Mouse (Mus musculus) forebrain, embryonic 14.5 days (tissue): ENCODE measurements around the gene Ahr. TPM values are rescaled to one million over a fixed set of nuclear protein-coding genes. Genes with fewer than 3 reads are reported as not detected.

Experiments used
- ATAC-seq: fragments of 200-750 bp; cut with Nextera tagmentation; 2 replicates; pipeline ENCODE4 v1.8.0; 2017; ENCODE audit warnings: mild to moderate bottlenecking, moderate library complexity
- DNase-seq: peaks from one replicate; pipeline ENCODE4 v3.0.0-alpha.2; 2015; ENCODE audit warnings: low spot score
- H3K27ac ChIP-seq: fragments of 300-500 bp; sonication (generic); 2 replicates; pipeline ENCODE4 v1.5.1; 2014; ENCODE audit warnings: low read depth, mild to moderate bottlenecking, control low read depth, low read length, moderate library complexity
- H3K27me3 ChIP-seq: fragments of 300-500 bp; sonication (generic); replicated peaks from 2 replicates; pipeline ENCODE4 v1.6.1; 2014; ENCODE audit warnings: low read length, control low read depth, mixed read lengths; ENCODE audit not compliant: control insufficient read depth, insufficient read depth
- H3K36me3 ChIP-seq: fragments of 300-500 bp; sonication (generic); 2 replicates; pipeline ENCODE4 v1.6.1; 2014; ENCODE audit warnings: low read length, control low read depth; ENCODE audit not compliant: control insufficient read depth, insufficient read depth
- H3K4me1 ChIP-seq: fragments of 300-500 bp; sonication (generic); 2 replicates; pipeline ENCODE4 v1.6.1; 2014; ENCODE audit warnings: antibody characterized with exemption, low read length, control low read depth; ENCODE audit not compliant: control insufficient read depth, insufficient read depth
- H3K4me2 ChIP-seq: fragments of 300-500 bp; sonication (generic); 2 replicates; pipeline ENCODE4 v1.6.1; 2014; ENCODE audit warnings: mild to moderate bottlenecking, control low read depth, low read length
- H3K4me3 ChIP-seq: fragments of 300-500 bp; sonication (generic); 2 replicates; pipeline ENCODE4 v1.5.1; 2014; ENCODE audit warnings: low read depth, low read length, control low read depth
- H3K9ac ChIP-seq: fragments of 300-500 bp; sonication (generic); 2 replicates; pipeline ENCODE4 v1.6.1; 2014; ENCODE audit warnings: mild to moderate bottlenecking, low read length, control low read depth, moderate library complexity
- H3K9me3 ChIP-seq: fragments of 300-500 bp; sonication (generic); replicated peaks from 2 replicates; pipeline ENCODE4 v1.6.1; 2016; ENCODE audit warnings: low read length, control low read depth, mixed read lengths; ENCODE audit not compliant: control insufficient read depth
- WGBS: fragments of 180-500 bp; shearing (Covaris S2); extraction: QIAGEN DNeasy Blood & Tissue Kit; methylation state at CpG from one replicate; pipeline ENCODE4 v1.1.7; 2014; 5-methylcytosine and 5-hydroxymethylcytosine counted together
- polyA plus RNA-seq: library from polyadenylated mRNA; unstranded; fragments of >200 nt; fragmentation: Nextera tagmentation; extraction: Ambion mirVana; gene quantifications from 2 replicates; pipeline ENCODE4 v1.2.1, GENCODE M21; 2014

The Ahr gene
- polyA plus RNA-seq, 1 experiment from 2014 or later = 1.3 TPM

DNA sequence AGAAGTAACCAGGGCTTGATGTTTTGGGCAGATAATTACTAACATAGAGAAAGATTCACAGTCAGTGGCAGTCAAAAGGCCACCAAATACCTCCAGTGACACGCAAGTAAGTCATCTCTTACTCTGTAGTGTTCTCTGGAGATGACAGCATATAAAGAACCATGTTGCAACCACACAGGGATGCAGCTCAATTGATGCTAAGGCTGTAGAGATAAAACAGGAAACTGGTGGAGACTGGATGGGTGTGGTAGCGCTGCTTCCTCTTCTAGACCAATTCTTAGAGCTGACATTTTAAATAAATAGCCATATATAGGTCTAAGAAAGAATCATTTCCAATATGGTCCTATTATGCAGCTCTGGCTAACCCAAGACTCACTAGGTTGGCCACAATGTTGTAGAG is 54.1 kb downstream of the Ahr start:
- Histone ChIP-seq H3K4me1 (no peaks in the 10 kb centered on the region), H3K27me3 (no peaks in the 10 kb centered on the region), H3K4me3 (no peak overlapping the region), H3K36me3 (no peaks in the 10 kb centered on the region), H3K4me2 (no peak overlapping the region), H3K9ac (no peak overlapping the region), H3K27ac (no peak overlapping the region), H3K9me3 (no peaks in the 10 kb centered on the region)
- WGBS = 84% methylated on average over 2 of the region's 2 CpGs
- DNase-seq (no peak), ATAC-seq (no peak)

DNA sequence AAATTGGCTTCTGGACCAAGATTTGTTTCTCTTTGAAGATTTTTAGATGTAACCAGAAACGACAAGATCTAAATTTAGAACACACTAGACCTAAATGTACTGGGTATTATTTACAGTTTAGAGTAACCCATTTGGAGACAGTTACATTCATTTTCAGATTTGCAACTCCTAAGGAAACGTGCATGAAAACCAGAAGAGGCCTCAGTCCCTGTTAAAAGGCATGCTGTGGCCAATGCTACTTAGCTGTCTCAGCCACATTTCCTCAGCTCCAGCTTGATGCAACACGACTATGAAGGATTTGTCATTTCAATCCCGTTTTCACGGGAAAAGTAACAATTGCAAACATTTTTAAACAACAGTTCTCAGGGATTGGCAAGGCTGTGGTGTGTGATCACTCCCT is 55.9 kb downstream of the Ahr start:
- no peak overlapping the region for H3K27ac ChIP-seq
- no peaks in the 10 kb centered on the region for H3K27me3 ChIP-seq
- H3K4me3 ChIP-seq = no peak overlapping the region
- no peak for ATAC-seq
- H3K36me3 ChIP-seq = no peaks in the 10 kb centered on the region
- no peak for DNase-seq
- H3K4me1 ChIP-seq = no peaks in the 10 kb centered on the region
- WGBS = 90% methylated on average over 5 of the region's 5 CpGs
- H3K4me2 ChIP-seq = no peak overlapping the region
- H3K9ac ChIP-seq = no peak overlapping the region
- no peaks in the 10 kb centered on the region for H3K9me3 ChIP-seq

GRCm38 (mm10) chr12:35463457-35463856 is 71.4 kb downstream of the Ahr start:
- H3K4me3 ChIP-seq = no peak overlapping the region
- H3K36me3 ChIP-seq = no peaks in the 10 kb centered on the region
- H3K27ac ChIP-seq = no peak overlapping the region
- H3K9ac ChIP-seq = no peak overlapping the region
- no peak overlapping the region for H3K4me2 ChIP-seq
- H3K9me3 ChIP-seq = no peaks in the 10 kb centered on the region
- no peak for ATAC-seq
- no peaks in the 10 kb centered on the region for H3K4me1 ChIP-seq
- H3K27me3 ChIP-seq = no peaks in the 10 kb centered on the region
- no peak for DNase-seq
- WGBS = 89% methylated on average over 1 of the region's 1 CpGs

- DNase-seq = no peak
- 84% methylated on average over 6 of the region's 6 CpGs for WGBS
- Histone ChIP-seq H3K4me1 (no peaks in the 10 kb centered on the region), H3K4me3 (no peak overlapping the region), H3K36me3 (no peaks in the 10 kb centered on the region), H3K4me2 (no peak overlapping the region), H3K27ac (no peak overlapping the region), H3K9ac (no peak overlapping the region), H3K9me3 (no peaks in the 10 kb centered on the region), H3K27me3 (no peaks in the 10 kb centered on the region)
- no peak for ATAC-seq
Observed at GRCm38 (mm10) chr12:35462667-35463066, 72.2 kb downstream of the Ahr start.

GRCm38 (mm10) chr12:35459662-35460061 is 75.2 kb downstream of the Ahr start:
- Histone ChIP-seq H3K9ac (no peak overlapping the region), H3K27ac (no peak overlapping the region), H3K9me3 (no peaks in the 10 kb centered on the region), H3K4me2 (no peak overlapping the region), H3K4me3 (no peak overlapping the region), H3K4me1 (no peaks in the 10 kb centered on the region), H3K36me3 (no peaks in the 10 kb centered on the region), H3K27me3 (no peaks in the 10 kb centered on the region)
- ATAC-seq = no peak
- DNase-seq = no peak
- WGBS = 85% methylated on average over 3 of the region's 3 CpGs
